Mouse (Mus musculus): ENCODE results near the gene Gm28043. TPM values are rescaled to one million over a fixed set of nuclear protein-coding genes. Genes with fewer than 3 reads are reported as not detected.
A peak's percentile ranks its signal among the peaks of the same experiment; 100 is the strongest.

The Gm28043 gene
- total and polyA plus RNA-seq, 3 experiments, result 0.39 to 1.1 (median 1.0) TPM

DNA sequence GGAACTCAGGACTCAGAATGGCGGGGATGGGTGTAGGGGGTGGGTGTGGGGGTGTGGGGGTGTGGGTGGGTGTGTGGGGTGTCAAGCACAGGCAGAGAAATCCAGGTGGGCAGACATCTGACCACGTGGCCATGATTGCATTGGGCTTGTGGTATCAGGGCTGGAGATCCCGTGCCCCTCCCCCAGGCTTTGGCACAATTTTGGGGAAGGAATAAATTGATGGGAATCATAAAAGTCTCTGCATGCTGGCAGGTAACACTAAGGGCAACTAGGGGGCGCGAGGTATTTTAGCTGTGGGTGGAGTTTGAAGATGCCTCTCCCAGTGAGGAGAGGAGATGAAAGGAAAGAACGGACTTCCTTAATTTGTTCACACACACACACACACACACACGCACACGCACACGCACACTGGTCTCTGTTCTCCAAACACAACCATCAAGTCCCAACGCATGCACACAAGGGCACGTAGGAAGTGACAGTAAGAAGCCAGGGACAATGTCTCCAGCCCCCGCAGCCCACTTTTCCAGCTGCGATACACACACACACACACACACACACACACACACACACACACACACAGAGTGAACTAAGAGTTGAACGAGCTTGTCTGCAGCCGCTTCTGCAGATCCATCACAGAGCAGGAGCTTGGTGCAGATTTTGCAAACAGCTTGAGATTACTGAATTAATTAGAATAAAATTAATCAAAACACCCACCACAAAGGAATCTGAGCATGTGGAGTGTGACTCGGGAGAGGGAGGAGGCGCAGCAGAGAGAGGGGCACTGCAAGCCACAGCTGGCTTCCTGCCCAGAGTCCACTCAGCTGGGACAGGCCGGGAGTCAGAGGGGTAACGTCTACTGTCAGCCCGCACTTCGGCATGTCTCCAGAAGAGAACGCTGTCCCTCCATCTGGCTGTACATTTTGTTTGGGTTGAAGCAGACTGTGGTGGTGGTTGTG, 123.5 kb downstream of the Gm28043 start:
- no peak for DNase-seq
- no peak for TF ChIP-seq POLR2A (IDR thresholded peaks at IDR 0.05; ENCODE audit: insufficient read depth, low read depth, low read length)
- no peak for TF ChIP-seq EP300 (IDR thresholded peaks at IDR 0.05; ENCODE audit: insufficient read depth, low read depth, low read length)
- TF ChIP-seq CTCF (IDR thresholded peaks at IDR 0.05), result 0 out of 2 replicates have a peak, but pooled peaks have one; percentile 14
- Histone ChIP-seq H3K27me3 (ENCODE audit: control insufficient read depth, insufficient read depth, low read length) (no peaks in the 10 kb centered on the region), H3K4me3 (no peak overlapping the region), H3K4me1 (ENCODE audit: control insufficient read depth, insufficient read depth, low read length) (peaks cover 2% of the 10 kb centered on the region; the same call in 1 of the 2 replicates), H3K36me3 (ENCODE audit: control insufficient read depth, insufficient read depth, low read length) (no peaks in the 10 kb centered on the region), H3K27ac (no peak overlapping the region), H3K79me2 (replicated peaks; ENCODE audit: control insufficient read depth, insufficient read depth, low read length) (no peaks in the 10 kb centered on the region), H3K9ac (ENCODE audit: low read depth, low read length) (no peak overlapping the region)
- 23% methylated on average over 22 of the region's 22 CpGs for WGBS
- intact Hi-C loops (cut with DNase I), result no loop called here

DNA sequence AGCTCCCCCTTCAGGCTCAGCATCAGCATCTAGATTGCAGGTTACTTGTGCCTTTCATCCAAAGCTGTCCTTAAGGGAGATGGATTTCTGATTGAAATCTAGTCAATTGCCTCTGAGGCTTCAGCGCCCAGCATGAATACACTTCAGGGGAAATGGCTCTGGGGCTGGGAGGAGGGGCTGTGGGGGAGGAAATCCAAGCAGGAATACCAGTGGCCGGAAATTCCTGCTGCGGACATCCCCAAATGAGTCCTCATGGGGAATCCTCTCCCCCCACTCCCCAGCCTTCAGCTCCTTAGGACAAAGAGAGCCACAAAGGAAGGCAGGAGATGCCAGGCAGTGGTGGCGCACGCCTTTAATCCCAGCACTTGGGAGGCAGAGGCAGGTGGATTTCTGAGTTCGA, 132.8 kb downstream of the Gm28043 start:
- no peak overlapping the region for H3K9ac ChIP-seq (ENCODE audit: low read depth, low read length)
- no peak overlapping the region for H3K27ac ChIP-seq
- no peak for DNase-seq
- intact Hi-C loops (cut with DNase I), result no loop called here
- H3K4me3 ChIP-seq, result no peak overlapping the region
- H3K79me2 ChIP-seq (replicated peaks; ENCODE audit: control insufficient read depth, insufficient read depth, low read length), result no peaks in the 10 kb centered on the region
- no peaks in the 10 kb centered on the region for H3K27me3 ChIP-seq (ENCODE audit: control insufficient read depth, insufficient read depth, low read length)
- TF ChIP-seq EP300 (IDR thresholded peaks at IDR 0.05; ENCODE audit: insufficient read depth, low read depth, low read length) (no peak), CTCF (IDR thresholded peaks at IDR 0.05) (no peak), POLR2A (IDR thresholded peaks at IDR 0.05; ENCODE audit: insufficient read depth, low read depth, low read length) (no peak)
- H3K4me1 ChIP-seq (ENCODE audit: control insufficient read depth, insufficient read depth, low read length), result no peaks in the 10 kb centered on the region
- 62% methylated on average over 6 of the region's 6 CpGs for WGBS
- no peaks in the 10 kb centered on the region for H3K36me3 ChIP-seq (ENCODE audit: control insufficient read depth, insufficient read depth, low read length)

Small RNA genes within 50 kb of the gene (microRNA-seq; reads per million reads assigned to microRNA genes)
- 0 to 0.39 reads per million in 2 experiments for gene Mir7667

Other genes with a start within 250 kb of the Gm28043 start
- 10 to 100 TPM; 17.2 to 20.5 TPM for gene Pim1, start 124.1 kb upstream of the Gm28043 start, total RNA-seq (2021)
- 24.6 and 27.9 TPM in 2 replicates for gene Pim1, start 124.1 kb upstream of the Gm28043 start, polyA plus RNA-seq (2012; rRNA removed)
- gene Gm17657, start 65.2 kb upstream of the Gm28043 start, total RNA-seq (2021), result not detected
- not detected in 2 replicates for gene Gm17657, start 65.2 kb upstream of the Gm28043 start, polyA plus RNA-seq (2012; rRNA removed)
- 10 to 100 TPM; 12.8 to 13.8 TPM for gene Tbc1d22b, start 65.1 kb upstream of the Gm28043 start, total RNA-seq (2021)
- gene Tbc1d22b, start 65.1 kb upstream of the Gm28043 start, polyA plus RNA-seq (2012; rRNA removed), result 15.3 and 16.9 TPM in 2 replicates
- not detected for gene Tmem217, start 62.5 kb upstream of the Gm28043 start, total RNA-seq (2021)
- 0.47 TPM in 1 of 2 replicates, not detected in the other for gene Tmem217, start 62.5 kb upstream of the Gm28043 start, polyA plus RNA-seq (2012; rRNA removed)
- gene Rnf8, start 86 bp upstream of the Gm28043 start, total RNA-seq (2021), result 10 to 100 TPM; 15.6 to 18.1 TPM
- 17.6 and 19.2 TPM in 2 replicates for gene Rnf8, start 86 bp upstream of the Gm28043 start, polyA plus RNA-seq (2012; rRNA removed)
- 10 to 100 TPM; 51.6 to 65.4 TPM for gene Cmtr1, start 45.7 kb downstream of the Gm28043 start, total RNA-seq (2021)
- 24.0 and 42.2 TPM in 2 replicates for gene Cmtr1, start 45.7 kb downstream of the Gm28043 start, polyA plus RNA-seq (2012; rRNA removed)
- gene Ccdc167, start 102.2 kb downstream of the Gm28043 start, total RNA-seq (2021), result 10 to 100 TPM; 11.4 to 11.8 TPM
- 6.9 and 11.1 TPM in 2 replicates for gene Ccdc167, start 102.2 kb downstream of the Gm28043 start, polyA plus RNA-seq (2012; rRNA removed)